Comparison of ENCODE assay signal across 8 mouse cellular contexts in the genomic region with DNA sequence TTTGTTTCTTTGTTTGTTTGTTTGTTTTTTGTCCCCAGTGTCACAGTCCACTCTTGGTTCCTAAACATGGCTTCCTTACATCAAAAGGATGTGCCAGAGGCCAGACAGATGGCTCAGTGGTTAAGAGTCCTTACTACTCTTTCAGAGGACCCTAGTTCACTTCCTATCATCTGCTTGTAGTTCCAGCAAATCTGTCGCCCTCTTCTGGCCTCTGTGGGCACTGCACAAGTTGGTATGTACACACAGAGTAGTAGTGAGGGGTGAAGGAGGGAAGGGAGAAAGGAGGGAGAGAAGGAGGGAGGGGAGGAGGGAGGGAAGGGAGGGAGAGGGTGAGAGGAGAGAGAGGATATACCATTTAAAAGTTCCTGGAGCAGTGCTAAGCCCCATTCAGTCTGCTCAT. TPM values are rescaled to one million over a fixed set of nuclear protein-coding genes. Genes with fewer than 3 reads are reported as not detected.
DNase-seq lines count a peak whose midpoint lies in the region; ATAC-seq and TF ChIP-seq lines count a peak whose summit lies in the region.

No protein-coding gene starts in this region.

- peak; percentile 70 for DNase-seq in forebrain, embryonic 11.5 days (ENCODE audit: low spot score)
- no peak for DNase-seq in lung, adult 2 months
- DNase-seq in lung, postnatal 25 days (ENCODE audit: low spot score) = no peak
- peak; percentile 32 for DNase-seq in c-Kit-positive CD71-positive TER-119-negative erythroid progenitor cells, embryonic 14.5 days (ENCODE audit: low read depth)
- peak; percentile 47 for DNase-seq in lung, postnatal 14 days
- DNase-seq in thymus, postnatal 4 days = peak; percentile 86
- no peak for DNase-seq in left cerebral cortex, adult 8-10 months (ENCODE audit: low spot score in 2 of 2)

- H3K4me3 ChIP-seq in forebrain, embryonic 11.5 days (ENCODE audit: low read depth, low read length) = no peak overlapping the region
- H3K4me3 ChIP-seq in forebrain, embryonic 16.5 days (replicated peaks; ENCODE audit: low read length) = no peak overlapping the region
- H3K4me3 ChIP-seq in lung, adult 2 months (replicated peaks; ENCODE audit: extremely low read depth, low read depth, low read length) = no peak overlapping the region

- H3K4me1 ChIP-seq in forebrain, embryonic 11.5 days (replicated peaks; ENCODE audit: control insufficient read depth, insufficient read depth, low read length) = no peaks in the 10 kb centered on the region
- no peaks in the 10 kb centered on the region for H3K4me1 ChIP-seq in forebrain, embryonic 16.5 days (replicated peaks; ENCODE audit: control insufficient read depth, insufficient read depth, low read length)
- H3K4me1 ChIP-seq in lung, adult 2 months (ENCODE audit: control insufficient read depth, insufficient read depth, low read length) = no peaks in the 10 kb centered on the region

- 12% methylated on average over 1 of the region's 1 CpGs for WGBS in forebrain, embryonic 11.5 days
- WGBS in forebrain, embryonic 16.5 days = 16% methylated on average over 1 of the region's 1 CpGs
- WGBS in lung, adult 2 months = 4% methylated on average over 1 of the region's 1 CpGs

- no peak for ATAC-seq in forebrain, embryonic 11.5 days (replicated peaks; ENCODE audit: low FRiP score)
- ATAC-seq in forebrain, embryonic 16.5 days = no peak

- no peak overlapping the region for H3K4me2 ChIP-seq in forebrain, embryonic 11.5 days (ENCODE audit: low read depth, low read length, severe bottlenecking)
- no peak overlapping the region for H3K4me2 ChIP-seq in forebrain, embryonic 16.5 days (ENCODE audit: low read length)

- peak; percentile 42; the same call in 1 of the 2 replicates for TF ChIP-seq CTCF in lung, adult 2 months (IDR thresholded peaks at IDR 0.05; ENCODE audit: insufficient read depth, low read length)

- no peaks in the 10 kb centered on the region for H3K27me3 ChIP-seq in forebrain, embryonic 11.5 days (ENCODE audit: control insufficient read depth, insufficient read depth, low read length)
- H3K27me3 ChIP-seq in forebrain, embryonic 16.5 days (replicated peaks; ENCODE audit: control insufficient read depth, insufficient read depth, low read length) = no peaks in the 10 kb centered on the region

- no peak overlapping the region for H3K27ac ChIP-seq in forebrain, embryonic 11.5 days (ENCODE audit: low read depth, low read length)
- no peak overlapping the region for H3K27ac ChIP-seq in forebrain, embryonic 16.5 days (ENCODE audit: low read length)

- no peaks in the 10 kb centered on the region for H3K9me3 ChIP-seq in forebrain, embryonic 11.5 days (ENCODE audit: control insufficient read depth, low read length)
- H3K9me3 ChIP-seq in forebrain, embryonic 16.5 days (ENCODE audit: control insufficient read depth, low read length) = no peaks in the 10 kb centered on the region

- no peak for TF ChIP-seq POLR2A in lung, adult 2 months (IDR thresholded peaks at IDR 0.05; ENCODE audit: borderline replicate concordance, extremely low read depth, low read depth, low read length)

- no peak overlapping the region for H3K9ac ChIP-seq in forebrain, embryonic 11.5 days (ENCODE audit: low read length)
- H3K9ac ChIP-seq in forebrain, embryonic 16.5 days (replicated peaks; ENCODE audit: low read depth, low read length) = no peak overlapping the region

- H3K36me3 ChIP-seq in forebrain, embryonic 11.5 days (ENCODE audit: control insufficient read depth, insufficient read depth, low read length) = no peaks in the 10 kb centered on the region
- H3K36me3 ChIP-seq in forebrain, embryonic 16.5 days (ENCODE audit: control insufficient read depth, insufficient read depth) = no peaks in the 10 kb centered on the region

RNA-seq across cellular contexts. Expression of a gene that starts 15.8 kb away (rescaled TPM):
- polyA plus RNA-seq in forebrain, embryonic 11.5 days (2014; fragmentation: Nextera tagmentation; extraction: Ambion mirVana) = 1.8 and 2.1 TPM in 2 replicates
- 1.5 and 1.9 TPM in 2 replicates for polyA plus RNA-seq in forebrain, embryonic 16.5 days (2015; fragmentation: Nextera tagmentation; extraction: Ambion mirVana)
- 77.8 and 82.7 TPM in 2 replicates for polyA plus RNA-seq in lung, adult 2 months (2012; rRNA removed)
- 1 to 10 TPM; 5.0 to 6.3 (median 5.7) TPM for total RNA-seq in left cerebral cortex, adult 8-10 months (2022)

Comparison
In these comparisons a context has a peak if more than half of its experiments do, and no peak if none do; other contexts are left out.
1. DNase-seq: peak in forebrain, embryonic 11.5 days (single experiment), c-Kit-positive CD71-positive TER-119-negative erythroid progenitor cells, embryonic 14.5 days (single experiment), lung, postnatal 14 days (single experiment) and thymus, postnatal 4 days (single experiment); none in lung, adult 2 months (single experiment), lung, postnatal 25 days (single experiment) and left cerebral cortex, adult 8-10 months (0 of 2).
2. RNA of a gene that starts 15.8 kb away (polyA plus RNA-seq): 77.8 to 82.7 TPM in lung, adult 2 months; 1.5 to 1.9 TPM in forebrain, embryonic 16.5 days and 1.8 to 2.1 TPM in forebrain, embryonic 11.5 days; every median in the first group is over 10 times any median in the second.